Mouse (Mus musculus) ES-E14 (cell line): Measurements from ENCODE around the gene Mapk6.

Source experiments
- CHD2 ChIP-seq: IDR thresholded peaks from 2 replicates; pipeline ENCODE4 v1.6.1; 2014; ENCODE audit warnings: mild to moderate bottlenecking, low read depth, low read length, inconsistent platforms
- ZC3H11A ChIP-seq: IDR thresholded peaks from 2 replicates; pipeline ENCODE4 v1.6.1; 2012; ENCODE audit warnings: low read depth, mild to moderate bottlenecking, inconsistent platforms, low read length, borderline replicate concordance

- no peak for TF ChIP-seq CHD2
- TF ChIP-seq ZC3H11A, result no peak
Observed at GRCm38 (mm10) chr9:75448021-75448420, 38.2 kb upstream of the Mapk6 start.
